Mouse (Mus musculus): ENCODE data around the gene Cyp3a41b. TPM values are rescaled to one million over a fixed set of nuclear protein-coding genes. Genes with fewer than 3 reads are reported as not detected.
"Not testable (repeated sequence)": the region's sequence is repeated elsewhere in the genome, so short reads cannot be mapped to it uniquely, and the experiment has no call there.

Cyp3a41b gene
- polyA plus RNA-seq (2012): not detected in 2 replicates

GRCm38 (mm10) chr5:145584630-145585029 lies at the start of gene Cyp3a41b:
Gene Cyp3a41b (minus strand): TSS chr5:145584730.
- not testable (repeated sequence) for TF ChIP-seq GATA1 (IDR thresholded peaks at IDR 0.05; ENCODE audit: low read length)

Other genes with a start within 250 kb of the Cyp3a41b start
- not detected in 2 replicates for gene Cyp3a57, start 239.5 kb downstream of the Cyp3a41b start, polyA plus RNA-seq (2012)
- not detected in 2 replicates for gene Cyp3a16, start 115.0 kb downstream of the Cyp3a41b start, polyA plus RNA-seq (2012)
- gene Cyp3a41a, start 135.4 kb upstream of the Cyp3a41b start, polyA plus RNA-seq (2012): not detected in 2 replicates
- gene Cyp3a44, start 221.1 kb upstream of the Cyp3a41b start, polyA plus RNA-seq (2012): not detected in 2 replicates

Data from G1E-ER4 (cell line).